Mouse (Mus musculus) frontal cortex, adult (tissue): ENCODE measurements around the gene Csnk2b.
"Not testable (repeated sequence)": the region's sequence is repeated elsewhere in the genome, so short reads cannot be mapped to it uniquely, and the experiment has no call there.

Experiments
- ATAC-seq: cut with Nextera tagmentation; 2 replicates; pipeline ENCODE4 v1.9.2; 2017; ENCODE audit warnings: mild to moderate bottlenecking, moderate library complexity, mixed read lengths; ENCODE audit not compliant: low TSS enrichment

Csnk2b gene

DNA sequence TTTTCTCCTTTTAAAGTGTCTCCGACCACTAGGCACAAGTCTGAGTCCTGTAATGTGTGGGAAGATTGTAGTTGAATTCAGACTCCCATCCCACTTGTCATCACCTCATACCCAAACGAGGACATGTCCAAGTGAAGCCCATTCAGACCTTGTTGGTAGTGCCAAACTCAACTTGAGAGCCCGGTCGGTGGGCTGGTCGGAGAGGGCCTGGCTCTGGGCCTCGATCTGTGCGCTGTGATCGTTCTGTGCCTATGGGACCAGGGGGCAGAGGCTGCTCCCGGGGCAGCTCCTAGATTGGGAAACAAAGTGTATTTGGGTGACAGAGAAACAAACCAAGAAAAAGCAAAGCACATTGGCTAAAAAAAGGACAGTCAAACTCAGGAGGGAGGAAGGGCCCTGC, 31.2 kb upstream of the Csnk2b start:
- ATAC-seq = no peak

DNA sequence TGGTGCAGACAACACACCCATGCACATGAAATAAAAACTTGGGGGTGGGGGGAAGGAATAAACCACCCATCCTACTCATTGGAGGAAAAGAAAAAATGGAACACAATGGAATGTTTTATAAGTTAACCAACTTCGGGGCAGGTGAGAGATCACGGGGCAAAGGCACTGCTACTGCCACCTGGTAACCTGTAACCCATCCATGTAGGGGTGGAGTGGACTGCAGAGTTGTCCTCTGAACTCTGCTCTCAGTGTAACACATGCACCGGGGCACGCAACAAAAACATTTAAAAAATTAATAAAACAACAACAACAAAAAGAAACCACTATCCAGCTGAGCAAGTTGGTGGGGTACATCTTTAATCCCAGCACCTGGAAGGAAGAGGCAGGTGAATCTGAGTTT, 30.3 kb upstream of the Csnk2b start:
- ATAC-seq = no peak

DNA sequence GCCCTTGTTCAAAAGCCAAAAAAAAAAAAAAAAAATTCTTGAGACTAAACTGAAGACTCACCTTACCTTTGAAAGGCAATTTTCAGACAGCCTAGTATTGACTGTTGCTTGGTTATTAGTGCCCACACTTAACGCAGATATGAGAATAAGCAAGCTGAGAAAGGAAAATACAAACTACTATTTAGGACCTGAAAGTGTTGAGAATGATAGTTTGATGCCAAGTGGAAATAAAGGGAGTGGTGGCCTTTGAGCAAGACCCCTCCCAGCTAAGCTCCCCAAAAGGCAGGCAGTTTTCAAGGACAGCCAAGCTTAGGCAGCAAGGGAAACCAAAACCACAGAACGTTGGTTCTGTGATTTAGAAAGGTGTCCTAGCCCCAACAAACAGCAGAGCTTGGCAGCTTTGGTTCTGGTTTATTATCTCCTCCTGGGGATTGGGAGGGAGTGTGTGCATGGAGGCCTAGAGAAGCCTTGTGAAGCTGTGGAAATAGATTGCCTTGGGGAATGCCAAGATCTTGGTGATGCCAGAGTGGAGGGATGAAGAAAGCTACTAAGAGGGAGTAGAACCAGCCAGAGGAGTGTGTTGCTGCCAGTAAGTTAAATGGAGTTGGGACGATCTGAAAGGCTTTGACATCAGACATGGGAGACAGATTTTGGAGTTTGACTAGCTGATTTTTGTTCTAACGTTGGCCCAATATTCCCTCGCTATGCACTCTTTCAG, 26.2 kb upstream of the Csnk2b start:
- ATAC-seq = peak; percentile 38; the same call in 1 of the 2 replicates

DNA sequence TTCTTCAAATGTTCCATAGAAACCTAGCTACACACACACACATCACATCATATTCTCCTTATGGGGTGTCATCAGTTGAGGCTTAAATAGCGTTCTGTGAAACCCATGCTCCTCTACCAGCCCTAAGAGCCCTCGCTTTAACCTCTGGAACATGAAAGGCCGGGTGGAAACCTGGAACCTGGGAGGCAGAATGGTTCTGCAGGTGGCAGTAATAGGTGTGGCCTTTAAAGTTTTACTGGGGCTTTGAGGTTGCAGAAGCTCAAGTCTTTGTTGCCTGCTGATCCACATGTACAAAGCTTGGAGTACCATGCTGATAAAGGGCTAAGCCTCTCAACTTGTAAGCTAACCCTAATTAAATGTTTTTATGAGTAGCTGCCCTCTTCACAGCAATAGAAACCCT, 25.5 kb upstream of the Csnk2b start:
- ATAC-seq = no peak

DNA sequence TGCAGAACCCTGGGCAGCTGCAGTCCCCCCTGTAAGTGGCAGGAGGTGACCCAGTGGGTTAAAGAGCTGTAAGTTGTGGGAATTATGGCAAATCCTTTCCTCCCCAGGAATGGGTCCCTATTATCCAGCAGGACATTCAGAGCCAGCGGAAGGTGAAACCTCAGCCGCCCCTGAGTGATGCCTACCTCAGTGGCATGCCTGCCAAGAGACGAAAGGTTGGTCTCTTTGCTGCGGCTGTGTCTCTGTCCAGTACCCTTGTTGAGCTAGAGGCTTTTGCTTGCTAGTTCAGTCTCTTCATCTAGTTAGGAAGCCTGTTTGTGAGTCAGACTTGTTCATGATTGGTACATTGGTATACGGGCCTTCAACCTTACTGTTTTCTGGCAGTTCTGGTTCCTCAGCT, 24.3 kb upstream of the Csnk2b start:
- no peak for ATAC-seq

DNA sequence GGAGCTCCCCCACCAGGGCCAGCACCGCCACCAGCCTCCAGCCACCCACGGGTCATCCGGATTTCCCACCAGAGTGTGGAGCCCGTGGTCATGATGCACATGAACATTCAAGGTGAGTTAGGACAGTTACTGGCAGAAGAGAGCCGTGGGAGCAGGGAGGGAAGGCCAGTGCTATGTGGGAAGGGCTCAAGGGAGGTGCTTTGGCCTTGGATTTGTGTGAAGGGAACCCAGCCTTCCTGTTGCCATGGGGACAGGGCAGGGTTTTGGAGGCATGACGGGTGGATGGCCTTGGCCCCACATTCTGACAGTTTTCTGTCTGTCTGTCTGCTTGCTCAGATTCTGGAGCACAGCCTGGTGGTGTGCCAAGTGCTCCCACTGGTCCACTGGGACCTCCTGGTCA, 20.1 kb upstream of the Csnk2b start:
- no peak for ATAC-seq

DNA sequence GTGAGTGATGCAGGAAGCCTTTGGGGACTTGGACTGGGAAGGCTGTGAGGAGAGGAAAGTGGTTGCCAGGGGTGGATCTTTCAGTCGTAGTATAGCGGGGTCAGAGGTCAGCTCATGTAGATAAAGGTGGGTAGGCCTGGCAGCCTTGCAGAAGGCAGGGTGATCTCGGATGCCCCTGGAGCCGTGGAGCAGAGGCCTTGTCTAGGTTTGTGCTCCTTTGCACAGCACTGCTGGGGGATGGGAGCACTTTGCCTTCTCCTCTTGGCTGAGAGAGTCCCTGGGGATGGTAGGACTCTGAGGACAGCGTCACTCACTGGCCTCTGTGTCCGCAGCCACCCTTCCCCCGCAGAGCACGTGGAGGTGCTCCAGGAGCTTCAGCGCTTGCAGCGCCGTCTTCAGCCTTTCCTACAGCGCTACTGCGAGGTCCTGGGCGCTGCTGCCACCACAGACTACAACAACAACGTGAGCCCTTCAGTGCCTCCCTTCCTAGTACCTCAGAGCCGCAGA, 18.7 kb upstream of the Csnk2b start:
- no peak for ATAC-seq

GRCm38 (mm10) chr17:35139269-35139668, 17.4 kb upstream of the Csnk2b start:
- no peak for ATAC-seq

- ATAC-seq = peak; percentile 58
Measured at GRCm38 (mm10) chr17:35135591-35136320, 13.9 kb upstream of the Csnk2b start.

DNA sequence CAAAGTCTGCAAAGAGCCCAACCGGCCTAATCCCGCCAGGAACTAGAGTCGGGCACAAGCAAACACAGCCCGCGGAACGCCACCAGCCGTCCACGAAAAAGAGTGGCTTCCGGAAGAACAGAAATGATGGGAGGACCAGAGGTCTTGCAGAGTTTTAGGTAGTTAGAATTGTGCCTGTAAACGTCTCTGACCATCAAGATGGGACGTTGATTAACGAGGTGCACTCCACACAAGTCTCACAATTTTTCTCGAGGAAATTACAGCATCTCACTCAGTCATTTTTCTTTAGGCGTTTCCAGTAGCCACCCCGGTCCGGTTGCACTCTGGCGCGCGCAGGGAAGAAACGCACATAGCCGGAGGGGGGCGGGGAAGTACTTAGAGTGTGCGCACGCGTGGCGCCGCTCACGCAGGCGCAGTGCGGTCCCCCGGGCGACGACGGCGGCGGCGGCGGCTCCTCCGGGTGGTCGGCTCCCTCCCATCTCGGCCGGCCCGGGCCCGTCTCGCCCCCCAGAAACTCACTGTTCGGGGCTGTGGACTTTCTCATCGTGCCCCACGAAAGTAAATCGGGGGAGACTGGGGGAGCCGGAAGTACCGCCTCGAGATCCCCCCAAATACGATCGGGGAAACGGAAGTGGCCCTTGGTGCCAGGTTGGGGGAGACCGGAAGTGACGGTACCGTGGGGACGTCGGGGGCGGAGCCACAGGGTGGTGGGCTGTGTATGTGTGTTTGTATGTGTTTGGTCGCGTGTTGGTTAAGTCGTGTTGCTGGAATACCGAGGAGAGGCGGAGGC, 13.1 kb upstream of the Csnk2b start, which contains the start of gene Bag6:
Gene Bag6 (plus strand): TSS at position 378 of the 790 bp plus-strand sequence.
- peak; percentile 94 for ATAC-seq

DNA sequence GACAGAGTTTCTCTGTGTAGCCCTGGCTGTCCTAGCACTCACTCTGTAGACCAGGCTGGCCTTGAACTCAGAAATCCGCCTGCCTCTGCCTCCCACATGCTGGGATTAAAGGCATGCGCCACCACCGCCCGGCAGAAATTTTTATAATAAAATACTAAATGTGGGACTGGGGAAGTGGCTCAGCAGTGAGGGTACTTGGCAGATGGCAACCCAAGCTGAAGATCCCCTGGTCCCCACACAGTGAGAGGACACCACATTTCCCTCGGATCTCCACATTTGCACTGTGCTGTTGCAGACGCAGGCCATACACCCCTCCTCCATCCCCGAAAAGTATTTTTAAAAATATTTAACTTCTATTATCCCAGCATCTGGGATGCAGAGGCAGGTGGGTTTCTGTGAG, 11.7 kb upstream of the Csnk2b start:
- ATAC-seq = no peak

DNA sequence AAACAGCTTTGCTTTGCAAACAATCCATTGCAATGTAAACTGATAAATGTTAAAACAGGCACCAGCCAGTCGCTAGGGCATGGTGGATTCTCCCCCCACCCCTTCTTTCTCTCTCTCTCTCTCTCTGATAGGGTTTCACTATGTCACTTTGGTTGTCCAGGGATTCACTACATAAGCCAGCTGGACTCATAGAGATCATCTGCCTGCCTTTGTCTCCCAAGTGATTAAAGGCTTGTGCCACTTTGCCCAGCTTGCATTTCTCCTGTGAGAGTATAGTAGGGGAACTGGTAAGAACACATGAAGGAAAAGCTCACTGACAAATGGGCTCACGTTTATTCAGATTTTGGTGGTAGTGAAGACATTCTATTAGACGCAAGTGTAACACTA, 10.3 kb upstream of the Csnk2b start:
- no peak for ATAC-seq

- ATAC-seq = no peak
Measured at GRCm38 (mm10) chr17:35131500-35132173, 9.8 kb upstream of the Csnk2b start, which contains the start of gene Apom. Apom (minus strand) TSS chr17:35132050.

DNA sequence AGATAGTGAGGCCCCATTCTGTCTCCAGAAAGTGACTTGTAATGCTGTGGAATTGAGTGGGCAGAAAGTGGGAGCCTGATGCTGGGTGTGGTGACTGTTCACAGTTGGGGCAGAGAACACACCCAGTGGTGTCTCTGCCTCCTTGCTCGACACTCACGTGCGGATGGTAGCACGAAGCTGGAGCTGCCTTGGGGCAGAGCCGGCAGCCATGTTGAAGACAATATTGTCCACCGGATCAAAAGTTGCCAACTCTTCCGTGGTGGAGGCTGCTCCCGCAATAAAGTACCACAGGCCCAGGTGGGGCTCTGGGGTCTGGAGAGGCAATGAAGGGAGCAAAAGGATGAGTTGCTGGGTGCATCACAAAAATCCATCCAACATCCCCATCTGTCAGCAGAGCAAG, 9.2 kb upstream of the Csnk2b start:
- ATAC-seq = no peak

- ATAC-seq = no peak
Measured at GRCm38 (mm10) chr17:35128996-35129395, 7.1 kb upstream of the Csnk2b start.

DNA sequence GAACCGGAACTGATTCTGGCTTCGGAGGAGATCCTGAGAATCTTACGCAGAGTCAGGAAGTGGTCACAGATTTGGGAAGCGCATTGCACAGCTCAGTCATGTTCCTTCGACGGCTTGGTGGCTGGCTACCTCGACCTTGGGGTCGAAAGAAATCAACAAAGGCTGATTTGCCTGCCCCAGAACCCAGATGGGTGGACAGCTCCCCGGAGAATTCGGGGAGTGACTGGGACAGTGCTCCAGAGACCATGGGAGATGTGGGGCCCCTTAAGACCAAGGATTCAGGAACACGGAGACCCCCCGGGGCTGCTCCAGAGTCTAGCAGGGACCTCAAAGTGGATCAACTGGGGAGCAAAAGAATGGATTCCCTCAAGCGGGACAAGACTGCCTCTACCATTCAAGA, 5.2 kb upstream of the Csnk2b start:
- no peak for ATAC-seq

DNA sequence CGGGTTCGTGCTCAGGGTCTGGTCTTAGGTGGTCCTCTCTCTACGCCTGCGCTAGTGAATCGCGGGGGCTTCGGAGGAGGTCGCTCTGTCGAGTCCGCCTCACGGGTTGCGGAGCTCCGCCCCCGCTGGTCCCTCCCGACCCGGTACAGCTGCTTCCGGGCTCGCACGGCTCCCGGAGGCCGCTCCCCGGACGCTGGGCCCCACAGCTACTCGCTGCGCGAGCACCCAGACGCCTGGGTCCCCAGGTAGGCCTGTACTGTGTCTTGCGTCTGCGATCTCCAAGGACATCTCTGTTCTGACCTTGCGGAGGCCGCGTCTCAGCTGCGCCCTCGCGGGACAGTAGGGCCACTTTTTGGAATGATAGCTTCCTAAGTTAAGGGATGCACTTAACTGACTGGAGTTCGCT, 4.4 kb upstream of the Csnk2b start, which contains the start of gene D17H6S53E:
Gene D17H6S53E (plus strand): TSS at position 168 of the 406 bp plus-strand sequence.
- ATAC-seq = peak; percentile 28; the same call in 1 of the 2 replicates

DNA sequence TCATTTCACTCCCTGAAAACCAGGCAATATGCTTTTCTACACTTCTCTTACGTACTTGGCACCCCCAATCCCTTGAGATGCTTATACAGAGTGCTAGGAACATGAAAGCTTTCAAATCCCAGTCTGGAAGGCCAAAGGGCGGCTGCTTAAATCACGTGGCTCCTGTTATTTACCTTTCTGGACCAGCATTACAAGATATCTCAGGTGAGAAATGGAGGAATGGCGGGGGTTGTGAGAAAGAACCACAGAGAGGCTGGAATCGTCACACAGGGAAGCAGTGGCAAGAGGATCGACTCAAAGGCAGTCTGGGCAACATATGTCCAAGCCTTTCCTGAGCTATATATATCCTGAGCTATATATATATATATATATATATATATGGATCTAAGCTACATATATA, 3.7 kb upstream of the Csnk2b start:
- ATAC-seq = no peak

DNA sequence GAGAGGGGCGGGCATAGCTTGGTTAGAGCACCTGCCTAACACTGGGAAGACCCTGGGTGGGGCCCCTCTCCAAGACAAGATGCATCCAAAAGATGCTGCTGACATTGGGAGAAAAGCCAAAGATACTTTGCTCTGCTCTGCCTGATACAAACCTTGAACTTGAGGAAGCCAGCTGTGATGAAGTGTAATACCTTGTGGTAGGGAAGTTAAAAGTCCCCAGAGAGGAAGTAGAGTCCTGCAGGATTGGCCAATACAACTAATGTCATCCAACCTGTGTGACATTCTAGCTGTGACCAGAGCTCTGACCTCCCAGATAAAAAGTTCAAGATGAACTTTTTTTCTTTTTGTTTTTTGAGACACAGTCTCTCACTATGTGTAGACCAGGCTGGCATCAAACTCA, 3.2 kb upstream of the Csnk2b start:
- ATAC-seq = no peak

- ATAC-seq = not testable (repeated sequence)
Measured at GRCm38 (mm10) chr17:35124261-35124896, 2.5 kb upstream of the Csnk2b start.

GRCm38 (mm10) chr17:35123287-35123686, 1.4 kb upstream of the Csnk2b start:
- ATAC-seq = not testable (repeated sequence)
